Mouse (Mus musculus): ENCODE measurements around the gene Dapk1.

GRCm38 (mm10) chr13:60654017-60654565 lies 52.3 kb downstream of the Dapk1 start:
- TF ChIP-seq GATA1 (IDR thresholded peaks at IDR 0.05; ENCODE audit: borderline replicate concordance, low read length) (no peak), FLI1 (IDR thresholded peaks at IDR 0.05; ENCODE audit: low read length) (no peak)
